Mouse (Mus musculus): Measurements from ENCODE around the gene 9430097D07Rik. TPM values are rescaled to one million over a fixed set of nuclear protein-coding genes. Genes with fewer than 3 reads are reported as not detected.

The 9430097D07Rik gene
- 0.82 and 1.0 TPM in 2 replicates for polyA plus RNA-seq (2021; fragmentation: Nextera tagmentation)
- long read RNA-seq, experiment 1, partial matches to known transcripts = 0 of 3 reads
- long read RNA-seq, experiment 1, other reads (novel, unspliced or antisense) = 3 of 3 reads
- long read RNA-seq, experiment 2 = 0 reads

DNA sequence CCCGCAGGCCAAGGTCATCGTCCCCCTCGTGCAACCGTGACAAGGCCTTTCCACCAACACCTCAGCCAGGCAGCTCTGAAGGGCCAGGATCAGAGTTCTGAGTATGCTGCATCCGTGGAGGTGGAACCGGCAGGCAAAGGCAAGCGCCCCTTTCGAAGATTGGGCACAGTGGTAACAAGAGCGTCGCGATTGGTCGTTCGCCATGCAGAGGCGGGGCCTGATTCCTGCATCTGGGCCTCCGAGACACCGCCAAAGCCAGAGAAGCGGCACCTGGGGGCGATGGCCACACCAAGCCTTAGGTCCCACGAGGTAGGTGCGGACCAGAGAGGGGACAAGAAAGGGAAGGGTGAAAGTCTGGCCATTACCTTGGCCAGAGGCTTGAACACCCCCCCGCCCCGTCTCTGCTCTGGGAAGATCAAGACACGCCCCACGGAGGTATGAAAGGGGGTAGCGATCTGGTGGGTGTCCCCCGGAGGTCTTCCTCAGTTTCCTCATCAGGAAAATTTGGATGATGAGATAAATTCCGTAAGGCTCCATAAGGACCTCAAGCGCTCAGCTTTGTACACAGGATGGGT lies at the start of gene 9430097D07Rik:
Gene 9430097D07Rik, minus strand, starts transcription at position 99 of the 575 bp plus-strand sequence.

DNA sequence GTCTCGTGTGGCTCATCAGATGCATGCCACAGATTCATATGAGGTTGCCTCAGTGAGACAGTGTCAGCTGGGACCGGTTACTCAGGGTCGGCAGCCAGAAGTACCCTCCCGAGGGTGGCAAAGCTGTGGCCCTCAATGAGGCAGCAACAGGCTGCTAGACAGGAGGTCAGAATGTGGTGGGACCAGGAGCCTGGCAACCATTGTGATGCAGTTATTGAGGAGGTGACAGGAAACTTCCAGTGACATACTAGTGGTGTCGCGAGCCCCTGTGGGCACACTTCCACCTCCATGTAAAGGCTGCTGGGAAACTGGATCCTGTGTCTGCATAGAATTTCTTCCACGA lies 46.0 kb upstream of the 9430097D07Rik start, which contains the start of gene Ak1:
Gene Ak1, plus strand, starts transcription at position 242 of the 343 bp plus-strand sequence.

DNA sequence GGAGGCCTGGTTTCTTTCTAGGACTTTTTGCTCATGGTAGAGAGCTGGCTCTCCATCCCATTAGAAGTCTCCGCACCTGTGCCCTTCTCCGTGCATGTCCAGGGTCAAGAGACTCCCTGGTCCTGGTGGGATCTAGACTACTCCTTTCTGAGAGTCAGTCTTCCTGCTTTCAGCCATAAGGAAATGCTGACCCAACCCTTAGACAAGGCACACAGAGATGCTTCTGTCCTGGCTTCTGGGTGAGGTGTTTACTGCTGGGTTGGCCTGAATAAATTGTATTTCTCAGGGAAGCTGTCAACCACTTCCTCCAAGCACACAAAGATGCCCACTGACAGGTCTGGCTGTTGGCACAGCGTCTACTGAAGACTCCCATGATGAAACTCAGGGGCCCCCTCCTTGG lies 23.9 kb upstream of the 9430097D07Rik start, which contains the start of gene St6galnac6:
Gene St6galnac6, plus strand, starts transcription at position 301 of the 400 bp plus-strand sequence.

DNA sequence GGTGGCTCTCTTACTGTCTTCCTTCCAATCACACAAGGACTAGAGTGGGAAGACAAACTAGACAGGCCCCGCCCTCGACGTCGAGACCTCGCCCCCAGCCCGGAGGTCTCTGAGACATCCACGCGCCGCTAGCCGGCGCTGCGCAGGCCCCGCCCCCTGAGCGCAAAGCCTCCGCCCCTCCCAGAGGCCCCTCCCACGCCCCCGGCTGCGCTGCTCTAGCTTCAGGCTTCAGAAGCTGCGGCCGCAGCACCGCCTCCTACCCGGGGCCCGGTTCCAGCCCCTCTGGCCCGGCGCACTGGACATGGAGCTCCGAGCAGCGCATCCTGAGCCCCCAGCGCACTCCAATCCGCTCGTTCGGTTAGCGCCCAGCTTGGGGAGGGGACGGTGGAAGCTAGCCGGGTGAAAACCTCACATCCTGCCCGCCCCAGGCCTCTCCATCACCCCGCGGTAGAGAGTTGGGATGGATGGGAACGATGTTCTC lies 11.4 kb upstream of the 9430097D07Rik start, which contains the start of gene St6galnac4:
Gene St6galnac4, plus strand, starts transcription at position 225 of the 481 bp plus-strand sequence.

DNA sequence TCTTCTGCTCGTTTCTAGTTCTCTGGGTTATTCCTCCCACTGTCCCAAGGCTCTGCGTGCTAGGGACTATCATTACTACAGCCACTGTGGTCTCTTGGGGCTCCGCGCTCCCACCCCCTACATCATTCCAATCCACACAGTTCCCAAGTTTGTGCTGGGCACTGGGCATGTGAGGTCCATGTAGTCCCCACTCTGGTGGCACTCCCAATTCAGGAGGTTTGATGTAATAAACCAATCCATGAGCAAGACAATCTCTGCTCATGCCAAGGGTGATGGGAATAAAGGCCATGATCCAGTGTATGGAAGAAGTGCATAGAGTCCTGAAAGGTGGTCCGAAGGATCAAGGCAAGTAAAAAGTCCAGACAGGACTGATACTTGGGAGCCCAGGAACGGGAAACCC lies 987 bp downstream of the 9430097D07Rik start, which contains the start of gene Pip5kl1:
Gene Pip5kl1, plus strand, starts transcription at position 301 of the 400 bp plus-strand sequence.

DNA sequence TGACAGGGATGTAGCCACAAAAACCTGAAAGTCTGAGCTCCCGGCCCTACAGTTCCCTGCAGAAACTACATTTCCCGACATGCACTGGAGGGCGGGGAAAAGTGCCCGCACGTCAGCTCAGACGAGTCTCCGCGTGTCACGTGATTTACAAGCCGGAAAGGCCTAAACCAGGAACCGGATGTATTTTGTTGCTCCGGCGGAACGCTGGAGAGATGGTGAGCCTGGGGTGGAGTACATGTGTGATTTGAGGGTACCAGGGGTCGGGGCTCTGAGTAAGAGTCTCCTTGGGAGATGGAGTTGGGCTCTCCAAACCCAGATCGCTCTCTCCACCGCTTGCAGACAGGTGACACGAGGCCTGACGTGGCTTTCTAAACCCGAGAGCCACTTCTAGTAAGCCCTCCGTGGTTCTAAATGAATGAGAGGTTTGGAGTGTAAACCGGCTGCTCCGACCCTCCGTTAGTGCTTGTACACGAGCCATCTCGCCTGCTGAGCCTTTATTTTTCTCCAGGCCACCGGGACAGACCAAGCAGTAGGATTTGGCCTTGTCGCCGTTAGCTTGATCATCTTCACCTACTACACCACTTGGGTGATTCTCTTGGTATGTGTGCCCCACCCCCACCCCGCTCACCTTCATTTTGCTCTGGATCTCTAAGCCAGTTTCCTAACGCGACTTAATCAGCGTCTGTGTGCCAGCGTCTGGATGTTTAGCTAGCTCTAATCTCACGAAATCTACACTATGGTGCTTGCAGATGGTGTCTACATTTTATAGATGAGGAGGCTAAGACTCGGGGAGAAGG lies 4.6 kb downstream of the 9430097D07Rik start, which contains the start of gene Dpm2:
Gene Dpm2, plus strand, starts transcription at position 161 of the 797 bp plus-strand sequence.

DNA sequence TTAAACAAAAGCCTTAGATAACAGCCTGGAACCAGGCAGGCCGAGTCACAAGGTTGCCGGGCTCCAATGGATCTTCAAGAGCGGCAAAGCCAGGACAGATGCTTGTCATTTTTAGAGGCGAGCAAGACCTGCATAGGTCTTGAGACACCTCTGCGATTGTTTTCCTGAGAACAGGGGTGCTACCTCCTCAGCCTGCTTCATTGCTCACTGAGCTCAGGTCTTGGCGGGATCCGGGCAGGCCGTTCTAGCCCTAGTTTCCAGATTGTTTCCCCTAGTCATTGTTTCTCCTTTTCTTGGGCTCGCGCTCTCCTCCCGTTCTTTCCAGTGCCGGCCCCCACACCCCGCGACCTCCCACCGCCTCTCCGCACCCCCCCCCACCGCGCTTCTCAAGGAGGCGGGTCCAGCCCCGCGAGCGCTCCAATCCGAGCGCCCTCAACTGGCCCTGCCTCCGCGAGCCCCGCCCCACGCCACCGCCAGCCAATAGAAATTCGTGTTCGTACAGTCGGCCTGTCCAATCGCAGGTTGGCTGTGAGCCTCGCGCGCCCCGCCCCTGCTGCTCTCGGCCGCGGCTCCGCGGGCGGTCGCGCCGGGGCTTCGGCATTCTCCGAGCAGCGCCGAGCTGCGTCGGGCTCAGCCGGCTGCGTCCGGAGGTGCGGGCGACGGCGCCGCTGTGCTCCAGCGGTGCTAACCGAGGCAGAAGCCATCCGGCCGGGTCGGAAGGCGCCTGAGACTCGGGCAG lies 40.6 kb downstream of the 9430097D07Rik start, which contains the start of gene Fam102a:
Gene Fam102a, plus strand, starts transcription at position 600 of the 739 bp plus-strand sequence.

Other genes starting within 250 kb of the 9430097D07Rik start
- gene Ciz1, start 223.4 kb downstream of the 9430097D07Rik start, polyA plus RNA-seq (2021; fragmentation: Nextera tagmentation) = 18.2 and 22.3 TPM in 2 replicates
- gene Dnm1, start 222.3 kb downstream of the 9430097D07Rik start, polyA plus RNA-seq (2021; fragmentation: Nextera tagmentation) = 192 and 259 TPM in 2 replicates
- 1,229 and 1,329 TPM in 2 replicates for gene 1110008P14Rik, start 193.7 kb downstream of the 9430097D07Rik start, polyA plus RNA-seq (2021; fragmentation: Nextera tagmentation)
- gene Lcn2, start 187.4 kb downstream of the 9430097D07Rik start, polyA plus RNA-seq (2021; fragmentation: Nextera tagmentation) = 0.48 TPM in 1 of 2 replicates, not detected in the other
- gene Ptges2, start 179.8 kb downstream of the 9430097D07Rik start, polyA plus RNA-seq (2021; fragmentation: Nextera tagmentation) = 16.4 and 56.6 TPM in 2 replicates
- gene Naif1, start 125.2 kb downstream of the 9430097D07Rik start, polyA plus RNA-seq (2021; fragmentation: Nextera tagmentation) = 2.7 and 3.6 TPM in 2 replicates
- 26.0 and 30.4 TPM in 2 replicates for gene Slc25a25, start 124.2 kb downstream of the 9430097D07Rik start, polyA plus RNA-seq (2021; fragmentation: Nextera tagmentation)
- gene Fam102a, start 40.4 kb downstream of the 9430097D07Rik start, polyA plus RNA-seq (2021; fragmentation: Nextera tagmentation) = 11.8 and 47.4 TPM in 2 replicates
- gene Dpm2, start 4.8 kb downstream of the 9430097D07Rik start, polyA plus RNA-seq (2021; fragmentation: Nextera tagmentation) = 158 and 169 TPM in 2 replicates
- gene Pip5kl1, start 887 bp downstream of the 9430097D07Rik start, polyA plus RNA-seq (2021; fragmentation: Nextera tagmentation) = 1.8 and 2.5 TPM in 2 replicates
- gene St6galnac4, start 11.4 kb upstream of the 9430097D07Rik start, polyA plus RNA-seq (2021; fragmentation: Nextera tagmentation) = 30.9 and 36.6 TPM in 2 replicates
- gene St6galnac6, start 24.0 kb upstream of the 9430097D07Rik start, polyA plus RNA-seq (2021; fragmentation: Nextera tagmentation) = 13.3 and 40.6 TPM in 2 replicates
- gene Ak1, start 46.1 kb upstream of the 9430097D07Rik start, polyA plus RNA-seq (2021; fragmentation: Nextera tagmentation) = 112 and 131 TPM in 2 replicates
- 10.8 and 14.2 TPM in 2 replicates for gene Eng, start 70.9 kb upstream of the 9430097D07Rik start, polyA plus RNA-seq (2021; fragmentation: Nextera tagmentation)
- gene Fpgs, start 128.5 kb upstream of the 9430097D07Rik start, polyA plus RNA-seq (2021; fragmentation: Nextera tagmentation) = 5.1 TPM in 2 replicates
- gene Cdk9, start 137.4 kb upstream of the 9430097D07Rik start, polyA plus RNA-seq (2021; fragmentation: Nextera tagmentation) = 12.2 and 25.6 TPM in 2 replicates
- gene Sh2d3c, start 145.4 kb upstream of the 9430097D07Rik start, polyA plus RNA-seq (2021; fragmentation: Nextera tagmentation) = 27.0 and 43.2 TPM in 2 replicates
- gene 6330409D20Rik, start 165.3 kb upstream of the 9430097D07Rik start, polyA plus RNA-seq (2021; fragmentation: Nextera tagmentation) = 0.85 and 1.3 TPM in 2 replicates
- gene Tor2a, start 181.6 kb upstream of the 9430097D07Rik start, polyA plus RNA-seq (2021; fragmentation: Nextera tagmentation) = 41.4 and 45.7 TPM in 2 replicates
- gene Ttc16, start 199.9 kb upstream of the 9430097D07Rik start, polyA plus RNA-seq (2021; fragmentation: Nextera tagmentation) = 0.25 and 0.26 TPM in 2 replicates
- gene Ptrh1, start 200.1 kb upstream of the 9430097D07Rik start, polyA plus RNA-seq (2021; fragmentation: Nextera tagmentation) = 8.6 and 10.8 TPM in 2 replicates
- gene Cfap157, start 208.7 kb upstream of the 9430097D07Rik start, polyA plus RNA-seq (2021; fragmentation: Nextera tagmentation) = 0.51 and 1.0 TPM in 2 replicates

Measured in left cerebral cortex, adult 6 months (tissue).